Mouse (Mus musculus) brain, embryonic 14.5 days (tissue): Measurements from ENCODE around the gene Map3k12.

Source experiments
- CTCF ChIP-seq: fragments of 200-500 bp; IDR thresholded peaks from 2 replicates; pipeline ENCODE4 v1.5.1; 2012; ENCODE audit warnings: inconsistent platforms, mild to moderate bottlenecking, moderate library complexity, borderline replicate concordance; ENCODE audit not compliant: insufficient read depth, insufficient read length; ENCODE audit errors: extremely low read depth
- POLR2A ChIP-seq: fragments of 200-500 bp; IDR thresholded peaks from 2 replicates; pipeline ENCODE4 v1.6.1; 2012; ENCODE audit warnings: mild to moderate bottlenecking, inconsistent platforms, borderline replicate concordance; ENCODE audit not compliant: poor library complexity, insufficient read depth, insufficient read length, severe bottlenecking; ENCODE audit errors: extremely low read depth

DNA sequence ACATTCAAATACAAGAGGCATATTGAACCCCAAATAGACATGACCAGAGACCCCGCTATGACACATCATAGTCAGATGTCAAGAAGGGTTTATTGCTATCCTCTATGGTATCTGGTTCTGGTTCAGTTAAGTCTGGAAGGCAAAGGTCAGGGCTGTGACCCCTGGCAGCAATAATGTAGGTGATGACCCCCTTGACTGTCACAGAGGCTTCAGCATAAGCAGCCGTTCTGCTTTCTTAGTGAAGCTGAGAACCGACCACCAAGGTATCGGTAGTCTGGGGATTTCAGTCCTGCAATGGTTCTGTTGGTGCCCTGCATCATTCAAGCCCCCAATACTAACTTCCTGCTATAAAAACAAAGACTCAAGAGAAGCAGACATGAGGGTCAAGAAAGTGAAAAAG lies 14.7 kb upstream of the Map3k12 start:
- TF ChIP-seq CTCF (no peak), POLR2A (no peak)
